Mouse (Mus musculus) embryonic stem cell, embryonic (primary cell): Measurements from ENCODE around the gene Znrf3.

ENCODE experiments used
- CTCF ChIA-PET, 4 experiments: fragments of 300-600 bp in 2 of 4; fragments of 350-600 bp in 2 of 4; sonication (Branson Sonifier 250); formaldehyde crosslinking; loops; one replicate each; lab custom pipeline; 2022; ENCODE audit warnings: inconsistent platforms in 2 of 4; lab: Charles Lee
- POLR2A ChIA-PET, 4 experiments: fragments of 300-600 bp in 2 of 4; fragments of 350-600 bp in 2 of 4; sonication (Branson Sonifier 250); formaldehyde crosslinking; loops; one replicate each; lab custom pipeline; 2022; ENCODE audit warnings: antibody characterized with exemption in 4 of 4, inconsistent platforms in 1 of 4; lab: Charles Lee

The Znrf3 gene

GRCm38 (mm10) chr11:5380275-5380674 lies 64.4 kb downstream of the Znrf3 start:
- ChIA-PET POLR2A (interaction anchor here in 2 of 4 experiments (0.7 to 3.1 kb wide), 6 partner anchors 10 to 293 kb away, joined by 3 to 12 read pairs (median 4); no protein-coding TSS in a partner anchor), CTCF (interaction anchor here in 1 of 4 experiments (0.6 kb wide), 1 partner anchor 31 kb away, joined by 3 read pairs; no protein-coding TSS in a partner anchor)

- POLR2A ChIA-PET, result interaction anchor here in 1 of 4 experiments (0.9 to 1.9 kb wide), 9 partner anchors 9 to 225 kb away, joined by 3 to 6 read pairs (median 4); no protein-coding TSS in a partner anchor
Measured at GRCm38 (mm10) chr11:5369176-5369575, 75.5 kb downstream of the Znrf3 start.

GRCm38 (mm10) chr11:5368492-5368891 lies 76.2 kb downstream of the Znrf3 start:
- CTCF ChIA-PET, result no interaction called here
- POLR2A ChIA-PET, result interaction anchor here in 1 of 4 experiments (0.6 to 1.8 kb wide), 8 partner anchors 8 to 45 kb away, joined by 3 to 6 read pairs (median 3); no protein-coding TSS in a partner anchor

More at GRCm38 (mm10) chr11:5369176-5369575, 75.5 kb downstream of the Znrf3 start:
- CTCF ChIA-PET, result no interaction called here

- POLR2A ChIA-PET, result interaction anchor here in 2 of 4 experiments (0.6 to 2.3 kb wide), 9 partner anchors 9 to 58 kb away, joined by 3 to 9 read pairs (median 4); no protein-coding TSS in a partner anchor
- CTCF ChIA-PET, result interaction anchor here in 1 of 4 experiments (1.0 kb wide), 1 partner anchor 96 kb away, joined by 4 read pairs; no protein-coding TSS in a partner anchor
Measured at GRCm38 (mm10) chr11:5355266-5355764, 89.3 kb downstream of the Znrf3 start.

- ChIA-PET CTCF (no interaction called here), POLR2A (interaction anchor here in 2 of 4 experiments (0.6 to 1.6 kb wide), 4 partner anchors 12 to 88 kb away, joined by 3 to 5 read pairs (median 4); no protein-coding TSS in a partner anchor)
Measured at GRCm38 (mm10) chr11:5354753-5355152, 89.9 kb downstream of the Znrf3 start.

GRCm38 (mm10) chr11:5353032-5353431 lies 91.6 kb downstream of the Znrf3 start:
- POLR2A ChIA-PET, result interaction anchor here in 2 of 4 experiments (0.8 to 2.9 kb wide), 6 partner anchors 15 to 409 kb away, joined by 3 to 10 read pairs (median 4); partner anchors contain the start of genes Ewsr1 (in 1 of the 2), Rhbdd3 (in 1 of the 2) and Urgcp (in 1 of the 2)
- CTCF ChIA-PET, result interaction anchor here in 1 of 4 experiments (0.6 kb wide), 1 partner anchor 123 kb away, joined by 5 read pairs; no protein-coding TSS in a partner anchor

- ChIA-PET POLR2A (no interaction called here), CTCF (interaction anchor here in 1 of 4 experiments (0.5 kb wide), 1 partner anchor 58 kb away, joined by 5 read pairs; no protein-coding TSS in a partner anchor)
Measured at GRCm38 (mm10) chr11:5349483-5349882, 95.2 kb downstream of the Znrf3 start.

- CTCF ChIA-PET, result interaction anchor here in 3 of 4 experiments (0.6 to 1.6 kb wide), 4 partner anchors 22 to 358 kb away, joined by 3 read pairs; no protein-coding TSS in a partner anchor
Measured at GRCm38 (mm10) chr11:5346845-5347640, 97.6 kb downstream of the Znrf3 start.

GRCm38 (mm10) chr11:5343748-5344147 lies 100.9 kb downstream of the Znrf3 start:
- POLR2A ChIA-PET, result interaction anchor here in 2 of 4 experiments (0.6 to 2.9 kb wide), 5 partner anchors 14 to 165 kb away, joined by 3 to 12 read pairs (median 3); no protein-coding TSS in a partner anchor
- CTCF ChIA-PET, result interaction anchor here in 1 of 4 experiments (0.8 kb wide), 1 partner anchor 13 kb away, joined by 3 read pairs; no protein-coding TSS in a partner anchor

More at GRCm38 (mm10) chr11:5346845-5347640, 97.6 kb downstream of the Znrf3 start:
- POLR2A ChIA-PET, result interaction anchor here (0.6 to 2.4 kb wide), 15 partner anchors 8 to 79 kb away, joined by 3 to 14 read pairs (median 5); no protein-coding TSS in a partner anchor

GRCm38 (mm10) chr11:5339732-5340131 lies 104.9 kb downstream of the Znrf3 start:
- POLR2A ChIA-PET, result interaction anchor here in 2 of 4 experiments (0.6 to 1.8 kb wide), 8 partner anchors 8 to 103 kb away, joined by 3 to 6 read pairs (median 4); no protein-coding TSS in a partner anchor
- CTCF ChIA-PET, result interaction anchor here in 1 of 4 experiments (0.5 kb wide), 1 partner anchor 8 kb away, joined by 23 read pairs; no protein-coding TSS in a partner anchor

- ChIA-PET POLR2A (interaction anchor here in 2 of 4 experiments (0.8 to 1.6 kb wide), 8 partner anchors 9 to 158 kb away, joined by 3 to 11 read pairs (median 4); no protein-coding TSS in a partner anchor), CTCF (interaction anchor here in 1 of 4 experiments (0.6 kb wide), 1 partner anchor 828 kb away, joined by 3 read pairs; no protein-coding TSS in a partner anchor)
Measured at GRCm38 (mm10) chr11:5336852-5337251, 107.8 kb downstream of the Znrf3 start.

GRCm38 (mm10) chr11:5336269-5336668 lies 108.4 kb downstream of the Znrf3 start:
- CTCF ChIA-PET, result interaction anchor here in 1 of 4 experiments (1.4 kb wide), 1 partner anchor 45 kb away, joined by 3 read pairs; no protein-coding TSS in a partner anchor
- POLR2A ChIA-PET, result interaction anchor here in 2 of 4 experiments (1.3 to 1.6 kb wide), 4 partner anchors 9 to 18 kb away, joined by 3 to 11 read pairs (median 4); no protein-coding TSS in a partner anchor

GRCm38 (mm10) chr11:5330851-5331250 lies 113.8 kb downstream of the Znrf3 start:
- CTCF ChIA-PET, result no interaction called here
- POLR2A ChIA-PET, result interaction anchor here in 1 of 4 experiments (1.3 to 2.0 kb wide), 2 partner anchors 12 to 111 kb away, joined by 4 to 5 read pairs; no protein-coding TSS in a partner anchor

- ChIA-PET CTCF (interaction anchor here in 3 of 4 experiments (0.6 to 1.2 kb wide), 6 partner anchors 29 to 375 kb away, joined by 3 to 6 read pairs (median 3); partner anchors contain the start of gene Rasl10a (in 1 of the 3)), POLR2A (interaction anchor here in 2 of 4 experiments (0.8 to 2.2 kb wide), 14 partner anchors 8 to 150 kb away, joined by 3 to 11 read pairs (median 5); no protein-coding TSS in a partner anchor)
Measured at GRCm38 (mm10) chr11:5327693-5328092, 117.0 kb downstream of the Znrf3 start.

- POLR2A ChIA-PET, result interaction anchor here in 3 of 4 experiments (0.7 to 2.2 kb wide), 4 partner anchors 10 to 358 kb away, joined by 3 to 11 read pairs (median 4); no protein-coding TSS in a partner anchor
- CTCF ChIA-PET, result interaction anchor here in 1 of 4 experiments (0.8 kb wide), 1 partner anchor 116 kb away, joined by 5 read pairs; no protein-coding TSS in a partner anchor
Measured at GRCm38 (mm10) chr11:5326252-5326651, 118.4 kb downstream of the Znrf3 start.

- CTCF ChIA-PET, result interaction anchor here in 2 of 4 experiments (0.5 to 2.2 kb wide), 6 partner anchors 21 to 349 kb away, joined by 3 to 8 read pairs (median 3); no protein-coding TSS in a partner anchor
Measured at GRCm38 (mm10) chr11:5325217-5325616, 119.4 kb downstream of the Znrf3 start.

GRCm38 (mm10) chr11:5324296-5324695 lies 120.4 kb downstream of the Znrf3 start:
- CTCF ChIA-PET, result interaction anchor here in 1 of 4 experiments (2.2 kb wide), 1 partner anchor 209 kb away, joined by 8 read pairs; no protein-coding TSS in a partner anchor
- POLR2A ChIA-PET, result interaction anchor here in 3 of 4 experiments (0.5 to 2.8 kb wide), 26 partner anchors 10 to 1377 kb away, joined by 3 to 14 read pairs (median 4); partner anchors contain the start of gene Urgcp (in 1 of the 3)

More at GRCm38 (mm10) chr11:5325217-5325616, 119.4 kb downstream of the Znrf3 start:
- POLR2A ChIA-PET, result interaction anchor here in 3 of 4 experiments (0.6 to 2.8 kb wide), 28 partner anchors 9 to 437 kb away, joined by 3 to 14 read pairs (median 3); partner anchors contain the start of gene Urgcp (in 2 of the 3)
